Mouse (Mus musculus) midbrain, embryonic 15.5 days (tissue): ENCODE measurements around the gene Nmnat3. TPM values are rescaled to one million over a fixed set of nuclear protein-coding genes. Genes with fewer than 3 reads are reported as not detected.
"Not testable (repeated sequence)": the region's sequence is repeated elsewhere in the genome, so short reads cannot be mapped to it uniquely, and the experiment has no call there.

Experiments used
- ATAC-seq: fragments of 200-750 bp; cut with Nextera tagmentation; replicated peaks from 2 replicates; pipeline ENCODE4 v1.8.0; 2017; ENCODE audit warnings: moderate TSS enrichment
- H3K27ac ChIP-seq: fragments of 300-500 bp; sonication (generic); 2 replicates; pipeline ENCODE4 v1.5.1; 2015; ENCODE audit warnings: mild to moderate bottlenecking, inconsistent platforms
- H3K27me3 ChIP-seq: fragments of 300-500 bp; sonication (generic); replicated peaks from 2 replicates; pipeline ENCODE4 v1.6.1; 2015; ENCODE audit warnings: inconsistent platforms
- H3K36me3 ChIP-seq: fragments of 300-500 bp; sonication (generic); replicated peaks from 2 replicates; pipeline ENCODE4 v1.6.1; 2015; ENCODE audit warnings: inconsistent platforms
- H3K4me1 ChIP-seq: fragments of 300-500 bp; sonication (generic); 2 replicates; pipeline ENCODE4 v1.6.1; 2015; ENCODE audit warnings: inconsistent platforms
- H3K4me2 ChIP-seq: fragments of 300-500 bp; sonication (generic); 2 replicates; pipeline ENCODE4 v1.6.1; 2015; ENCODE audit warnings: inconsistent platforms, mild to moderate bottlenecking, moderate library complexity
- H3K4me3 ChIP-seq: fragments of 300-500 bp; sonication (generic); 2 replicates; pipeline ENCODE4 v1.5.1; 2015; ENCODE audit warnings: mild to moderate bottlenecking, inconsistent platforms
- H3K9ac ChIP-seq: fragments of 300-500 bp; sonication (generic); 2 replicates; pipeline ENCODE4 v1.6.1; 2015; ENCODE audit warnings: mild to moderate bottlenecking, inconsistent platforms
- H3K9me3 ChIP-seq: fragments of 300-500 bp; sonication (generic); 2 replicates; pipeline ENCODE4 v1.6.1; 2016; ENCODE audit warnings: inconsistent platforms
- WGBS: fragments of 180-500 bp; shearing (Covaris S2); methylation state at CpG from one replicate; pipeline ENCODE4 v1.1.7; 2015; ENCODE audit warnings: mixed read lengths; 5-methylcytosine and 5-hydroxymethylcytosine counted together
- polyA plus RNA-seq: library from polyadenylated mRNA; unstranded; fragments of >200 nt; fragmentation: Nextera tagmentation; extraction: Ambion mirVana; gene quantifications from 2 replicates; pipeline ENCODE4 v1.2.1, GENCODE M21; 2015

Nmnat3 gene
- 0.84 and 1.5 TPM in 2 replicates for polyA plus RNA-seq

DNA sequence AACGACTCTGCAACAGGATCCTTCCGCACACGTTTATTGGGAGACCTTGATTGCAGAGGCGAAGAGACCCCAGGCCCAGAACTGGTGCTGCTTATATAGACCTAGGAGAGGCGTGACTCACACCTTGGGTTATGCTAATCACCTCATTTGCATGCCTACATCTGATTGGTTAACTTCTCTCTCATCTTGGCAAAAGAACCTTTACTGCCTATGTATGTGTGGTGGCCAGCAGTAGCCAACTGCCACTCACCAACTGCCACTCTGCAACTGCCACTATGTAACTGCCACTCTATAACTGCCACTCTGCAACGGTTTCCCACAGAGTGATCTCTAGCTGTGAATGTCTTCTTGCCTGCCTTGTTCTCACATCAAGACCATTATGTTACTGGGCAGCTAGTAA lies at the start of gene Nmnat3:
TSS of gene Nmnat3 (plus strand) at position 301 of the 400 bp plus-strand sequence.
- H3K27ac ChIP-seq, H3K4me3 ChIP-seq, H3K27me3 ChIP-seq, H3K36me3 ChIP-seq, ATAC-seq, H3K9me3 ChIP-seq, H3K4me1 ChIP-seq, H3K9ac ChIP-seq, H3K4me2 ChIP-seq: not testable (repeated sequence)
- 84% methylated on average over 6 of the region's 6 CpGs for WGBS

DNA sequence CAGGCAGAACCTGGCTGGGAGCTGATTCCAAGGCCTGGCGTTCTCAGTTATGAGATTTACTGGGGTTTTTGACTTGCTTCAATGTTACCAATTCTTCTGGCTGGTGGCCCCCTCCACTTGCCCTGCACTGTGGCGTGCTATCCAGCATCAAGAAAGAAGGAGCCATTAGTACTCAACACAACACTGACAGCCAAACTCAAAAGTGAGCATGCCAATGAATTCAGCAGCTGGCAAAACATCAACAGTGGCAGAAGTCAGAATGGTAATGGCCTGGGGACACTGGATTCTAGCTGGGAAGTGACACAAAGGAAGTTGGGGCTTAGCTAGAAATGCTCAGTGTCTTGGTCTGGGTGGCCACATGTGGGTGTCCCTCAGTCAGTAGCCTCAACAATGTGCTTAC lies 43.8 kb upstream of the Nmnat3 start:
- ATAC-seq: no peak
- no peaks in the 10 kb centered on the region for H3K27me3 ChIP-seq
- no peak overlapping the region for H3K9ac ChIP-seq
- no peak overlapping the region for H3K4me3 ChIP-seq
- no peaks in the 10 kb centered on the region for H3K4me1 ChIP-seq
- WGBS: 87% methylated on average over 2 of the region's 2 CpGs
- no peak overlapping the region for H3K27ac ChIP-seq
- H3K4me2 ChIP-seq: no peak overlapping the region
- no peaks in the 10 kb centered on the region for H3K9me3 ChIP-seq
- no peaks in the 10 kb centered on the region for H3K36me3 ChIP-seq

GRCm38 (mm10) chr9:98244223-98244622 lies 43.0 kb upstream of the Nmnat3 start:
- Histone ChIP-seq H3K27ac (no peak overlapping the region), H3K9me3 (no peaks in the 10 kb centered on the region), H3K9ac (no peak overlapping the region), H3K4me1 (no peaks in the 10 kb centered on the region), H3K4me3 (no peak overlapping the region), H3K4me2 (no peak overlapping the region), H3K27me3 (no peaks in the 10 kb centered on the region), H3K36me3 (no peaks in the 10 kb centered on the region)
- WGBS: 43% methylated on average over 2 of the region's 2 CpGs
- peak; percentile 63 for ATAC-seq

- Histone ChIP-seq H3K36me3 (no peaks in the 10 kb centered on the region), H3K4me2 (no peak overlapping the region), H3K9ac (no peak overlapping the region), H3K4me3 (no peak overlapping the region), H3K27me3 (no peaks in the 10 kb centered on the region), H3K9me3 (no peaks in the 10 kb centered on the region), H3K4me1 (no peaks in the 10 kb centered on the region), H3K27ac (no peak overlapping the region)
- WGBS: 80% methylated on average over 2 of the region's 2 CpGs
- no peak for ATAC-seq
Observed at GRCm38 (mm10) chr9:98245226-98245625, 42.0 kb upstream of the Nmnat3 start.

- H3K4me1 ChIP-seq: no peaks in the 10 kb centered on the region
- H3K9ac ChIP-seq: no peak overlapping the region
- no peaks in the 10 kb centered on the region for H3K36me3 ChIP-seq
- H3K9me3 ChIP-seq: no peaks in the 10 kb centered on the region
- H3K4me2 ChIP-seq: no peak overlapping the region
- 78% methylated on average over 1 of the region's 1 CpGs for WGBS
- no peak overlapping the region for H3K4me3 ChIP-seq
- no peak for ATAC-seq
- H3K27ac ChIP-seq: no peak overlapping the region
- H3K27me3 ChIP-seq: no peaks in the 10 kb centered on the region
Observed at GRCm38 (mm10) chr9:98246351-98246750, 40.9 kb upstream of the Nmnat3 start.

DNA sequence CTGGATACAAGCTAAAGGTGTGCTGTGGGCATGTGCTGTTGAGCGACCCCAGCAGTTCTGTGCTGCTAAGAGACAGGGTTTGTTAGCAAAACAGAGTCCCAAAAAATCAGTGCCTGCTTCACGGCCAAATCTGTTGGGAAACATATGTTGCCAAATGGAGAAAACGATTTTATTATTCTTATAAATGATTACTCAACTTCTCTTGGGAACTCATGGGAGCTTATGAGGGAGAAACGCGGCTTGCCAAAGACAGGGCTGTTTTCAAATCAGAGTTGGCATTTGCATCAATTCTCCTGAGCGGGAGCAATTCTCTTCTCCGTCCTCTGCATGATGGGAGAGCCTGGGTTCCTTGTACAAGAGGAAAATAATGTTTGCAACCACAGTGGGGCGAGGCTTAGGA lies 27.0 kb upstream of the Nmnat3 start:
- ATAC-seq: no peak
- no peaks in the 10 kb centered on the region for H3K4me1 ChIP-seq
- no peaks in the 10 kb centered on the region for H3K9me3 ChIP-seq
- no peak overlapping the region for H3K27ac ChIP-seq
- 80% methylated on average over 8 of the region's 8 CpGs for WGBS
- no peak overlapping the region for H3K4me2 ChIP-seq
- no peak overlapping the region for H3K4me3 ChIP-seq
- no peaks in the 10 kb centered on the region for H3K27me3 ChIP-seq
- no peak overlapping the region for H3K9ac ChIP-seq
- no peaks in the 10 kb centered on the region for H3K36me3 ChIP-seq

- Histone ChIP-seq H3K9ac (no peak overlapping the region), H3K27me3 (no peaks in the 10 kb centered on the region), H3K9me3 (no peaks in the 10 kb centered on the region), H3K36me3 (no peaks in the 10 kb centered on the region), H3K4me1 (no peaks in the 10 kb centered on the region), H3K4me2 (no peak overlapping the region), H3K4me3 (no peak overlapping the region), H3K27ac (no peak overlapping the region)
- ATAC-seq: no peak
- 43% methylated on average over 1 of the region's 1 CpGs for WGBS
Observed at GRCm38 (mm10) chr9:98261461-98262011, 25.7 kb upstream of the Nmnat3 start.

DNA sequence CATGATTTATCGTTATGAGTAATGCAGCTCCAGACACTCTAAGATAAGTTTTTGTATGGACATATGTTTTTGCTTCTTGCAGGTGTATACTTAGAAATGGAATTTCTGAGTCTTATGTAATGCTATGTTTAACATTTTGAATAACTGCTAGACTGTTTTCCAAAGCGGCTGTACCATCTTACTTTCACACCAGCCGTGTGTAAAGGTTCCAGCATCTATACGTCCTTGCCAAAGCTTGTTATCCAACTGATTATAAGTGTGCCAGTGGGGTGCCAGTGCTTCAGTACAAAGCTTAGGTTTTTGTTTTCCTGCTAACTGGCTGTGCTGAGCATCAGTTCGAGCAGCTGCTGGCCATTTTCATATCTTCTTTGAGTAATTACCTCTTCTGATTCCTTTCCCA lies 22.3 kb upstream of the Nmnat3 start:
- Histone ChIP-seq H3K4me2 (no peak overlapping the region), H3K36me3 (no peaks in the 10 kb centered on the region), H3K9ac (no peak overlapping the region), H3K27ac (no peak overlapping the region), H3K4me3 (no peak overlapping the region), H3K9me3 (no peaks in the 10 kb centered on the region), H3K4me1 (no peaks in the 10 kb centered on the region), H3K27me3 (no peaks in the 10 kb centered on the region)
- no peak for ATAC-seq
- WGBS: 75% methylated on average over 5 of the region's 5 CpGs

DNA sequence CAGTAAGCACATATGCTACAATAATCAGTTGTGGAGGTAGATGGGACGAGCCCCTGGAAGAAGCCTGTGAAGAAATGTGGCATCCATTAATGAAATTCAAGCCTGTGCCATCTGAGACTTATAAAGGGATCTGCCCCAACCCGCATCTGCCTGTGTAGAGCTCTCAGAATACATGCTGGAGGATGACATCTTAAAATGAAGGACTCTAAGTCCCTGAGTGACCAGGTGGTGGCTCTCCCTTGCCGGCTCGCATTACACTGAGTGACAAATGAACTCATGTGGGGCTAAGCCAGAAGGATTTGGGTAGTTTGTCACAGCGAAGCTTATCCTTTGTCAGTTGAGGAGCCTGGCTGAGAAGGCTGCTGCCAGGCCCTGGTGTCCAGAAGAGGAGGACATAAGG lies 14.5 kb upstream of the Nmnat3 start:
- H3K4me2 ChIP-seq: no peak overlapping the region
- no peaks in the 10 kb centered on the region for H3K9me3 ChIP-seq
- no peak overlapping the region for H3K9ac ChIP-seq
- H3K27ac ChIP-seq: no peak overlapping the region
- ATAC-seq: no peak
- no peak overlapping the region for H3K4me3 ChIP-seq
- no peaks in the 10 kb centered on the region; the same call in 1 of the 2 replicates for H3K4me1 ChIP-seq
- H3K36me3 ChIP-seq: no peaks in the 10 kb centered on the region
- peaks cover 4% of the 10 kb centered on the region; the same call in 1 of the 2 replicates for H3K27me3 ChIP-seq
- 62% methylated on average over 5 of the region's 5 CpGs for WGBS

- 28% methylated on average over 10 of the region's 10 CpGs for WGBS
- H3K27ac ChIP-seq: no peak overlapping the region
- peaks cover 4% of the 10 kb centered on the region; the same call in 1 of the 2 replicates for H3K27me3 ChIP-seq
- H3K9me3 ChIP-seq: no peaks in the 10 kb centered on the region
- no peaks in the 10 kb centered on the region; the same call in 1 of the 2 replicates for H3K4me1 ChIP-seq
- H3K4me2 ChIP-seq: no peak overlapping the region
- ATAC-seq: no peak
- no peak overlapping the region for H3K9ac ChIP-seq
- no peak overlapping the region for H3K4me3 ChIP-seq
- no peaks in the 10 kb centered on the region for H3K36me3 ChIP-seq
Observed at GRCm38 (mm10) chr9:98275080-98275479, 12.2 kb upstream of the Nmnat3 start.

GRCm38 (mm10) chr9:98280162-98280561 lies 7.1 kb upstream of the Nmnat3 start:
- WGBS: 68% methylated on average over 5 of the region's 5 CpGs
- no peak for ATAC-seq
- Histone ChIP-seq H3K27me3 (peaks cover 4% of the 10 kb centered on the region; the same call in 1 of the 2 replicates), H3K4me1 (peaks cover 3% of the 10 kb centered on the region), H3K4me3 (no peak overlapping the region), H3K36me3 (no peaks in the 10 kb centered on the region), H3K4me2 (no peak overlapping the region), H3K9ac (no peak overlapping the region), H3K9me3 (no peaks in the 10 kb centered on the region), H3K27ac (no peak overlapping the region)

GRCm38 (mm10) chr9:98285606-98286301 lies 1.5 kb upstream of the Nmnat3 start:
- H3K9ac ChIP-seq: no peak overlapping the region
- no peaks in the 10 kb centered on the region for H3K27me3 ChIP-seq
- H3K9me3 ChIP-seq: no peaks in the 10 kb centered on the region
- H3K4me1 ChIP-seq: peaks cover 3% of the 10 kb centered on the region; the same call in 1 of the 2 replicates
- no peak overlapping the region for H3K4me2 ChIP-seq
- 88% methylated on average over 9 of the region's 9 CpGs for WGBS
- H3K4me3 ChIP-seq: no peak overlapping the region
- no peak overlapping the region for H3K27ac ChIP-seq
- ATAC-seq: no peak
- no peaks in the 10 kb centered on the region for H3K36me3 ChIP-seq

- no peaks in the 10 kb centered on the region for H3K36me3 ChIP-seq
- no peak overlapping the region for H3K9ac ChIP-seq
- H3K9me3 ChIP-seq: no peaks in the 10 kb centered on the region
- no peak overlapping the region for H3K4me3 ChIP-seq
- no peak for ATAC-seq
- H3K4me2 ChIP-seq: no peak overlapping the region
- H3K27ac ChIP-seq: no peak overlapping the region
- no peaks in the 10 kb centered on the region for H3K4me1 ChIP-seq
- no peaks in the 10 kb centered on the region for H3K27me3 ChIP-seq
Observed at GRCm38 (mm10) chr9:98289665-98290064, 2.4 kb downstream of the Nmnat3 start.
